Mouse (Mus musculus): ENCODE results near the gene Gadd45a.

The Gadd45a gene

DNA sequence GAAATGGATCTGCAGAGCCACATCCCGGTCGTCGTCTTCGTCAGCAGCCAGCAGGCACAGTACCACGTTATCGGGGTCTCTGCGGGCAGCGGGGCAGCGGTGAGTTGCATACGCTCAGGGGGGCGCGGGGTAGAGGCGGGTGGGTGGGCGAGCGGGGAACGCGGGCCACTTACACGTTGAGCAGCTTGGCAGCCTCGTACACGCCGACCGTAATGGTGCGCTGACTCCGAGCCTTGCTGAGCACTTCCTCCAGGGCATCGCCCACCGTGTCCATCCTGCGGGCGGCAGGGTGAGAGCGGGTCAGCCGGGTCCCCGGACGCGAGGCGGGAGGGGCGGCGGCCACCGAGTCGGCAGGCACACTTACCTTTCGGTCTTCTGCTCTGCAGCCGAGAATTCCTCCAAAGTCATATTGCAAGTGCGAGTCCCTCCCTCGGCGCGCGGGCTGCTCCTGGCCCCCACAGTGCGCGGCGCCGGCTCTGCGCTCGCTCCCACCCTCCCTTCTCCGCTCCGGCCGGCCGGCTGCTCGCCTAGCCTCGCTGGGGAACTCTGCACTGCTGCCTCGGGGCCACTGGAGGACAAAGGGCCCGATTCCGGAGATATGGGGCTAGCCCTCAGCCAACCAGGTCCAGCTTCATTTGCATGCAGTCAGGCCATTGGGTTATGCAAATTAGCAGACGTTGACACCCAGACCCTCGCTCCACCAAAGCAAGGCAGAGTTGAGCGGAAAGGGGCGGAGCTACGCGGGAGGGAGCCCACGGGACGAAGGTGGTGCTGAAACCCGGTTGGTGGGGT is at the start of gene Gadd45a:
TSS of gene Gadd45a (minus strand) at position 621 of the 792 bp plus-strand sequence.
- peak; percentile 89 for DNase-seq (ENCODE audit: low read depth, low spot score)

DNA sequence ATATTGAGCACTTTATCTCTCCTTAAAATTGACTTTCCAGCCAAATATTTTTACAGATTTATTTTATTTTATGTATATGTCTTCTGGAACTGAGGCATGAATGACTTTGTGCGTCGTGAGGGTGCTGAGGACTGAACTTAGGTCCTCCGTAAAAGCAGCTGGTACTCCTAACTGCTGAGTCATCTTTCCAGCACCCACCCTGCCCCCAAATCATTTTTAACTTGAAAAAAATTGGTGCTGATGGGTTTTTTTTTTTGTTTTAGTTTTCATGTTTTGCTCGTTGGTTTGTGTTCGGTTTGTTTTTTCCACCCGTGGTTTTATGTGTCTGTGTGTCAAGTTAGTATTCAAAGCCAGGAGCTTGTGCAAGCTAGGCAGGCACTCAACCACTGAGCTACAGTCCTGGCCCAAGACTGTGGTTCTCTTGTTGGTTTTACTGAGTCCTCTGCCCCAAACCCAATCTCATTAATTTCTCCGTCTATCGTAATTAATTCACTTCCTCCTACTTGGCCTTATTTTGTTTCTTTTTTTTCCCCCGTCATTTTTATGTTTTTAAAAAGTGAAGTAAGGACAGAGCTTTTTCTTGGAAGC is 48.7 kb upstream of the Gadd45a start:
- no peak for DNase-seq (ENCODE audit: low read depth, low spot score)

DNA sequence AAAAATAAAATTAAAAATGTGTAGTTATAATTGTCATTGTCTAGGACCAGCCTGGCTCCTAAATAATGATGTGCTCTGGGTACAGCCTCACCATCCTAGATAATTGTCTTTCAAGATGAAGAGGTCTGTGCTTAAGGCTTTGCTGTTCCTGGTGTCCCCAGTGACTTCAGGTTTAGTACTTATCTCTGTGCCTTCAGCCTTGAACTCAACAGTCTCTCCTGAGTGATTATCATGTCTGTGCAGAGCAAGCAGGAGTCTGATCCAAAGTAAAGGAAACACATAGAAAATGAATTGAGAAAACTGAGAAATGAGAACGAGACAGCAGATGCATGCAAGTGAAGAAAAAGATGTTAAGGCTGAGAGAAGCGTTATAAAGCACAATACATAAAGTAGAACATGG is 47.2 kb upstream of the Gadd45a start:
- no peak for DNase-seq (ENCODE audit: low read depth, low spot score)

DNA sequence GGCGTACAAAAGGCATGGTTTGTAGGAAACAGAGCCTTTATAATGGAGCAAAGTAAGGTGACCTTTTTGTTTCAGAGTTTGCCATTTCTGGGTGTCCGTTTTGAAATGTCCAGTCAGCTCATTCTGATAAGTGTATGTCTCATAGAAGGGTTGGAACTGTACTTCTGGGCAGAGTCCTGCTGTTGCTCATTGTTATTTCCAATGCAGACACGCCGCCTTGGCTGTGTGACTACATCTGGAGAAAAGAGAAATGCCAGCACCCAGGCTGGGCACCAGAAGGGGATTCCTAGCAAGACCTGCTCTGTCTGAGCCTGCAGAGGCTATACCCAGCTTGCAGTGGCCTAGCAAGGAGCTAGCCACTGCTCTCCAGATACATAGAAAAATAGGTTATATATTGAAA is 43.9 kb upstream of the Gadd45a start:
- no peak for DNase-seq (ENCODE audit: low read depth, low spot score)

DNA sequence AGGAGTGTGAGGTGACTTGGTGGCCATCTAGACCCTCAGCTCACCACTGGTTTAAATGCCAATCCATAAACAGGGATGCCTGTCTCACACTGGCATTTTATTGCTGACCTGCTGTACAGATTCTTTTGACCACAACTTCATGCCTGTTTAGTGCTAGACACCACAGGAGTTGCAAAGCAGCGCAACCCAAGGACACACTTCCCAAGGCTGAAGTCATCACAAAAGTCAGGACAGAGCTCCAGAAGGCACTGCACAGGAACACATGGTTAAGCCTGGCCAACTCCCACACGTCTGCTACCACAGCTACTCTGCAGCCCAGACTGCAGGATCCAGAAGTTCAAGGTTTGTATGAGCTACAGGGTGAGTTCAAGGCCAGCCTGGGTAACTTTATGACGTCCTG is 40.8 kb upstream of the Gadd45a start:
- DNase-seq (ENCODE audit: low read depth, low spot score): no peak

DNA sequence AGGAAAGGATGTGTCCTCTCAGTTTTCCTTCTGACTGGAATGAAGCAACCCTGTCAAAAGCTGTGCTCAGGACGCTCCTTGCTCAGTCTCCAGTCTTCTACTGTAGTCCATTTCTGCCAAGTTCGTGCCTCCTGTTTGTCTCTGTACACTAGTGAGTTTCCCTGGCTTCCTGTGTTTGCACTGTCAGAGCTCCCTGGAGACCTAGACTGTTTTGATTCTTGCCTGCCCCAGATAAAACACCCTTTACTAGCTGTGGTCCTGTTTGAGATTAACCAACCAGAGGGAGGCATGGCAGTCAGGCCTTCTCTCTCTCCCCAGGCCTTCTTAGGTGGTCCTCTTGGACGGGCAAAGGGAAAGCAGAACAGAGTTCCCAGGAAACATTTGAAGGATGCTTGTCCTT is 40.2 kb upstream of the Gadd45a start:
- DNase-seq (ENCODE audit: low read depth, low spot score): no peak

DNA sequence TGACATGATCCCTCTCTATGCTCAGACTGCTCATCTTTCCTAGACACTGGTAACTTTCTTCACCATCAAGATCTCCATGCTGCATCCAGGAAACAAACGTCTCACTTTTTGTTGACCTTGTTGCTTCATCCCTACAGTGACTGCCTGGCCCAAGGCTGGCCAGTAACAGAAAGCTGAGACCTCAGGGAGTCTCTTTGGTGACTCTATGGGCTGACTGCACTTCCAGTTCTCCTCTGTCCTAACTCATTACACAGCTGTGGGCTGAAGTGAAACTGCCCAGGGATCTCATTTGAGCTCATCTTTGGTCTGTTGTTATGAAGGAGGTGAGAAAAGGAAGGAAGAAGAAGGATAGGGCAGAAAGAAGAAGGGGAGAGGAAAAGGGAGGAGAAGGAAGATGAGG is 39.1 kb upstream of the Gadd45a start:
- DNase-seq (ENCODE audit: low read depth, low spot score): no peak

DNA sequence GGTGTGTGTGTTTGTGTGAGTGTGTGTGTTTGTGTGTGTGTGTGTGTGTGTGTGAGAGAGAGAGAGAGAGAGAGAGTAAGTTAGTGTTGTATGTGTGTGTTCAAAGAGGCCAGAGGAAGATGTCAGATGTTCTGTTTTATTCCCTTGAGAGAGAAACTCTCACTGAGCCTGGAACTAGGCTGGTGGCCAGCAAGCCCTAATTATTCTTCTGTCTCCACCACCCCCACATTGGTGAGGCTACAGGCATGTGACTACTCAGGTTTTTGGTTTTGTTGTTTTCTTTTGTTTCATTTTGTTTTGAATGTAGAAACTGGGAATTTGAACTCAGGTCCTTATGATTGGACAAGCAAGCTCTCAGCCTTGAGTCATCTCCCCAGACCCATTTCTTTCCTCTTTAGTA is 37.6 kb upstream of the Gadd45a start:
- no peak for DNase-seq (ENCODE audit: low read depth, low spot score)

DNA sequence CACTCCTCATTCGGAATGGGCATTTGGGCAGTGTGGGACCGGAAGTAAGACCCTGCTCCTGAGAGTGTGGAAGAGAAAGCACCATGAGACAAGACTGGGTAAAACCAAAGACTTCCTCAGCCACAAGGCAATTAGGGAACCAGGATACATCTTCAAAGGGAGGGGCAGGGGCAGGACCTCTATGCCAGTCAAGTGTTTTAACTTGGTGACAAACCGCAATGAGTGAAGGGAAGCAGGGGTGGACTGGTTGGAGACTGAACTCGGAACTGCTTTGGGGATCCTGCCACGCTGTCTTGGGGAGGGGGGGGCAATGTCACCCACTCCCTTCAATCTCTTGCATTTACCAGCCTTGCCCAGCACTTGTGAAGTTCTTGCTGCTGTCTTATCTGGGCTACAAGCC is 36.7 kb upstream of the Gadd45a start:
- DNase-seq (ENCODE audit: low read depth, low spot score): no peak

DNA sequence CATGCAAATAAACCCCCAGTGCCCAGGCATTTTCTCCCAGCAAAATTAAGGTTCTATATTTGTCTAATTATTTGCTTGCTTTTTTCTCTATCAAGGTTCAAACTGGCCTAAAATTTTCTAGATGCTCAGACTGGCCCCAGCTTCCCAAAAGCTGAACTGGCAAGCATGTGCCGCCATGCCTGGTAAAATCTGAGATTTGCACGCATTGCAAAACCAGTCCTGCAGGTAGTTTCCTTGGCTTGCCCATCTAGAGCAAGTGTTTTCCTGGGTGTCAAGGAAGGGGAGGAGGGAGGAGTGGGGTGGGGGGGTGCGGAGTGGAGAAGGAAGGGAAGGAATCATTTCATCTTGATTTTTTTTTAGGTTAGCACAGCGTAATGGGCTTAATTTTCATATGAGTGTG is 36.2 kb upstream of the Gadd45a start:
- DNase-seq (ENCODE audit: low read depth, low spot score): no peak

DNA sequence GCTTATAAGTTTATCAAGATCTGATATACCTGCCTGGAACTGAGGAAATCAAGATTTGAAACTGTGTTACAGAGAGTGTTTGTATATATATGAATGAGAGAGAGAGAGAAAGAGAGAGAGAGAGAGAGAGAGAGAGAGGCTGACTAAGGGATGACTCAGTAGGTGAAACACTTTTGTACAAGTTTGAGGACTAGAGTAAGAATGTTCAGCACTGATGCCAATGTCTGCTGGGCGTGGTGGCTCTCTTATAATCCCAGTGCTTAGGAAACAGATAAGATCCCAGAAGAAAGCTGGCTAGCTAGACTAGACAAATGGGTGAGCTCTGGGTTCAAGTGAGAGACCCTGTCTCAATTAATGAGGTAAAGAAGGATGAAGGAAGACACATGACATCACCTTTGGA is 34.4 kb upstream of the Gadd45a start:
- no peak for DNase-seq (ENCODE audit: low read depth, low spot score)

DNA sequence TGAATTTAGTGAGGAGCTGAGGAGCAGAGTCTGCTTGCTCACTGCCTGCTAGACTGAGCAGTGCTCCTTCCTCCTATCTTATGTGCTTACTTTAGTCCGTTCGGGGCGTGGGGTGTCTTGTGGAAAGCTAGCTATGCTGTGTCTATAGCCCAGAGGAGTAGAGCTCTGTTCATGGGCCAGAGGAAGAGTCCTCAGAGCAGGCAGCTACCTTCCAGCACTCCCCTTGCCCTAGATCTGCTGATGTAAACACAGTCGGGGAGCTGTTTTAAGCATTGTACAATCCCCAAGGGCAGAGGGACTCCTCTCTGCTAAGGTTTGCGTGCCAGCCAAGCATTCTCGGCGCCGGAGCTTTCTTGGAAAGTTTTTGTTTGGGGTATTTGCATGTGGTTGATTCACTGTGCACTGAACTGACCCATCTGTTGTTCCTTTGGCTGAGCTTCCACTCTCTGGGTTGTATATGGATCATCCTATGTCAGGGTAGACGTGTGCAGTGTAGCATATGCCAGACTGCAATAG is 32.6 kb upstream of the Gadd45a start:
- DNase-seq (ENCODE audit: low read depth, low spot score): peak; percentile 7

DNA sequence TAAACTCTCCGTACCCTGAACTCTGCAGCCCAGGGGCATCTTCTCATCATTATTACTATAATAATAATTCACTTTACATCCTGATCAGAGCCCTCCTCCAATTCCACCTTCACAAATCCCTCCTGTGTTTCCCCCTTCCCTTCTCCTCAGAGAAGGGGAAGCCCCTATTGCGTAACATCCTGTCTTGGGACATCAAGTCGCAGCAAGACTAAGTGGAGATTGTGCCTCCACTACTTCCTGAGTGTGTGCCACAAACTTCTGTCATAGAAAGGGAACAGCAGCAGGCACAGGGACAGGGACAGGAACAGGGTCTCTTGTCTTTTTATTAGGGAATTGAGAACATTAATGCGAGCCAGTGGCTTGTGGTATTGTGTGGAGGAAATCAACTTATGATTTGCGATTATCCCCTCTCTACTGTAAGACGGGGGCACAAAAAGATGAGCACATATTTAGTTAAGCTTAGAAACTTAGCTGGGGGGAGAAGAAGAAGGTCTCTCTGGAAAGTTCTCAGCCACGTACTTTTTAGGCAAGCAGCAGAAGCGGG is 32.0 kb upstream of the Gadd45a start:
- no peak for DNase-seq (ENCODE audit: low read depth, low spot score)

DNA sequence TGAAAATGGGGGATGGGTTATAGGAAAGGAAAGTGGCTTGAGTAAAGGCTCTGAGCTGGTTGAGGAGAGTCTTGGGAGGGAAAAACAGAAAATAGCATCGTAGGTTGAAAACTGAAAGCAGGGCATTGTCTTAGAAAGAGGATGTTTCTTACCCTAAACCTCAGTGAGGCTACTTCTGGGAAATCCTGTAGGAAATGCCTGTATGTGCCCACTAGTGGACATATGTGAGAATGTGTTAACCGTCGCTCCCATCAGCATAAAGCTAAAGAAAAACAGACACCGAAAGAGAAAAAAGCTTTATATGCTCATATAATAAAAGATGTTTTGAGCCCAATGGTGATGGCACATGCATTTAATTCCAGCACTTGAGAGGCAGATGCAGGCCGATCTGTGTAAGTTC is 22.8 kb upstream of the Gadd45a start:
- DNase-seq (ENCODE audit: low read depth, low spot score): no peak

DNA sequence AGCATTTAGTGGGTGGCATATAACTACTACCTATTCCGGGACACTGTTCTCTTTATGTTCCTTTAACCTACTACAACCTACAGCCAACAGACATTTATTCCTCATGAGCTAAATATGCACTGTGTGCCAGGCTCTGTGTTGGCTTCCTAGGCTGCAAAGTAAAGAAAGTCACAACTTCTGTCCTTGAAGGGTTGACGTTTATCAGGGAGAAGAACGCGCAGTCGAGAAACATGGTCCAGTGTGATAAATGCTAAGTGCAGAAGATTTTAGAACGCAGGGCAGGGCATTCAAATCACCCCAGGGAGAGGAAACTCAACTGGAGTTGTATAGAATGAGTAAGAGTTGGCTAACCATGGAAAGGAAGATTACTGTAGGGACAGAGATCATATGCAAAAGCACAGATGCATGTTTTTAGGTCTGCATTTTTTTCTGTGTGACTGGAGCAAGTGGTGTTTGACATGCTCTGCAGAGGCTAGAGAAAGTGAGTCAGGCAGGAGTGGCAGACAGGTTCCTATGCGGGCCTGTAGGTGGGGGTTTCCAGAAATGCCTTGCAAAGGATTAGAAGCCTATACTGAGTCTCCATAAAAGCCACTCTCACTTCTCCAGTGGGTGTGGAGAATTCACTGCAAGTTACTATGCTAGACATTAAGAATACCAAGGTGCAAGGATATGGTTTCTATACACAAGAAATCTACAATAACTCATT is 20.9 kb upstream of the Gadd45a start:
- no peak for DNase-seq (ENCODE audit: low read depth, low spot score)

DNA sequence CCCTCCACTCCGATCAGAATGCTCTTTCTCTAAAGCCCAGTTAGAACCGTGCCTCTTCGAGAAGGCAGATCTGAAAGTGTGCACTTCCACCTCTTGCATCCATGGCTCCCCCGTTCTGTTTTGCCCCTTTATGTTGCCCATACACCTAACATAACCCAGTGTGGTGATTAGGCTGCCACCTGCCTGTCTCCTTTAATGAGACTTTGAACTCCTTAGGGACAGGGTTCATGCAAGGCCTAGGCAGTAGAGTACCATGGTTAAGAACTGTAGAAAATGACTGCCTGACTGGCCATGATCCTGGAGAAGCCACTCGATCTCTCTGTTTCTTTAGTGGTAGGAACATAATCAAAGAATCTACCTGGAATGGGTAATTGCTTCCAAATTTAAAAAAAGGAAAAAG is 20.3 kb upstream of the Gadd45a start:
- no peak for DNase-seq (ENCODE audit: low read depth, low spot score)

DNA sequence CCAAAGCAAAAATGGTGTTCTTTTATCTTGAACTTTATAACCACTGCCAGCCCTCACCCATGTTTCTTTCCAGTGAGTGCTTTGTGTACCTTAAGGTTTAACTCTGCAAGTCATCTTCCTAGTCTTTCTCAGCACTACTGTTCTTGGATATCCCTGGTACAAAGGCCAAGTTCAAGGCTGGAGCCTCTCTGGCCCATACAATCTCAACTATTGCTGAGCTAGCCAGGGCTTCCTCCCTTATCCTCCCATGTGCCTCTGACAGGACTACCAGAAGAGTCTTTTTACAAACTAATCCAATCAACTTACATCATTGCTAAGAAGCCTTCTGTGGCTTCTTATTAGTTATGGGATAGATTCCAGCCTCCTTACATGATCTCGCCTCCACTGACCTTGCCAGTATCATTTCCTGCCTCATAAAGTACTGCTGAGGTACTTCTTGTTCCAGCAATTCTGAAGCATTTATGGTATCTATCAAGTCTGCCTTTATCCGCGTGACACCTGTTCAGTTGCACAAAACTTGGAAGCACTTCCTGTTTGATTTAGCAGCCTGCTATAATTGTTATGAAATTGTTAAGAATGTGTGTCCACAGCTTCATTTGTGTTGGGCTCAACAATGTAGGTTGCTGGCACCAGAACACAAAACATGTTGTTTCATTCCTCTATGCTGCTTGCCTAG is 19.8 kb upstream of the Gadd45a start:
- no peak for DNase-seq (ENCODE audit: low read depth, low spot score)

DNA sequence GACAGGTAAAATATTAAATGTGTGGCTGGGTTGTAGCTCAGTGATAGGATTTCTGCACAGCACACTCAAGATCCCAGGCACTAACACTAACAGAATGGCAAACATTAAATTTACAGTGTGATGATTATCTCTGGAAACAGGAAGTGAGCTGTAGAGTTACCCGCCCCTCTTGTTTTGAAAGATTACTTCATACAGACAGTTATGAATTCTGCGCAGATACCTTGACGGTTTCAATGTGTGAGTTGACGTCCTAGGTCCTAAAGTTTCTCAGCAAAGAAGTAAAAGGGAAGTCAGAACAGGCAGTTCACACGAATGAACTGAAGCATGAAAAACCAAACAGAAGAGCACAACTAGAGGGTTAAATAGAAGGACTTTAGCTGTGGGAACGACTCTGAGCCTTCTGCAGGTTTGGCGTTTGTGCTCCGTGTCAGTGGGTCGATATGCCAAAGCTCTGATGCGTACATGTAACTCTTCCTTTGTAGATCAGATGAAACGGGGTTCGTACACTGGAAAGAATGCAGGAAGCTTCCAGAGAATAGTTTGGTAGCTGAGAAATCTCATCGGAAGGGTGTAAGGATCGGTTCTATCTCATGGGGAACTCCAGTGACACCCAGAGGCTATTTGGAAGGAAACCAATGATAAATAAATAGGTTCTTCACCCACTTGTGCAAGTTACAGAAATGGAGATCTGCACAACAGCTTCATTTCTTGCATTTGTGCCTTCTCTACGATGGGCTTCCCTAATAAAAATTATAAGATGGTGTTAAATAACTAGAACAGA is 19.0 kb upstream of the Gadd45a start:
- DNase-seq (ENCODE audit: low read depth, low spot score): peak; percentile 48

DNA sequence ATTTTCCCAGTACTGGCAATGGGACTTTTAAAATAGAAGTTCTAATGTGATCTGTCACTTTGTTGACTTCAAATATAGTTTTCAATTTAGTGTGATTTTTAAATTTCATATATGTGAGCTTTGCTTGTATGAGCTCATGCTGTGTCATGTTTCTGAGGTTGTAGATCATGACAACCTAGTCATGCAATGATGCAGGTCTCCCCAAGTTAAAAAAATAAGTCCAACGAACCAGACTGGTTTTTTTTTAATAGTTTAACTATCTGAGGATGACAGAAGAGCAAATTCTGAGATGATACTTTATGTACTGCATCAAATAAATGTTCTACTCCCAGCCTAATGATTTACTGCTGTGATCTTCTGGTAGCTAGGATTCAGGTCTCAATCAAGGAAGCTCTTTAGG is 12.8 kb upstream of the Gadd45a start:
- no peak for DNase-seq (ENCODE audit: low read depth, low spot score)

DNA sequence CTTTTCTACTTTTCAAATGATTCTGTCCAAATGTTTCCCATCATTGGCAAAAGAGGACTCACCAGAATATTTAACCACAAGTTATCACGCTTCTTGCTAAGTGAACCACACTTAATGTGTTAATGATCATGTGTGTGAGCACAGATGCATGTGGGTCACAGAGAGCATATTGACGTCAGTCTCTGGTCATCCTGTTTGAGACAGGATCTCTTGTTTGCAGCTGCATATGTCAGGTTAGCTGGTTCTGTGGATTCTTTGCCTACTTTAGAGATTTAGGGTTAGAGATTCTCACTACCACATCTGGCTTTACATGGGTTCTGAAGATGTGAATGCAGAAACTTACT is 12.4 kb upstream of the Gadd45a start:
- DNase-seq (ENCODE audit: low read depth, low spot score): no peak

Data from A20 (cell line).